Mouse (Mus musculus): ENCODE results near the gene Ptcd2. TPM values are rescaled to one million over a fixed set of nuclear protein-coding genes. Genes with fewer than 3 reads are reported as not detected.

Ptcd2 gene
- polyA plus RNA-seq, 1 experiment from 2014 or later: 59.4 TPM

GRCm38 (mm10) chr13:99279351-99279750 lies 65.2 kb downstream of the Ptcd2 start:
- no peaks in the 10 kb centered on the region for H3K9me3 ChIP-seq (ENCODE audit: control insufficient read depth, low read length)
- H3K4me2 ChIP-seq (ENCODE audit: low read length): no peak overlapping the region
- no peak overlapping the region for H3K27ac ChIP-seq (ENCODE audit: low read depth, low read length)
- no peaks in the 10 kb centered on the region for H3K36me3 ChIP-seq (ENCODE audit: control insufficient read depth, insufficient read depth, low read length)
- 73% methylated on average over 10 of the region's 10 CpGs for WGBS
- H3K4me3 ChIP-seq (ENCODE audit: low read length): no peak overlapping the region
- H3K27me3 ChIP-seq (replicated peaks; ENCODE audit: control insufficient read depth, insufficient read depth, low read length): no peaks in the 10 kb centered on the region
- no peak overlapping the region for H3K9ac ChIP-seq (ENCODE audit: low read depth, low read length)
- ATAC-seq: no peak
- H3K4me1 ChIP-seq (ENCODE audit: control insufficient read depth, insufficient read depth, low read depth, low read length): peaks cover 13% of the 10 kb centered on the region

- Histone ChIP-seq H3K4me1 (ENCODE audit: control insufficient read depth, insufficient read depth, low read depth, low read length) (0 out of 2 replicates have a peak, but pooled peaks cover 5% of the 10 kb centered on the region), H3K36me3 (ENCODE audit: control insufficient read depth, insufficient read depth, low read length) (no peaks in the 10 kb centered on the region), H3K27ac (ENCODE audit: low read depth, low read length) (no peak overlapping the region), H3K4me3 (ENCODE audit: low read length) (no peak overlapping the region), H3K9ac (ENCODE audit: low read depth, low read length) (no peak overlapping the region), H3K4me2 (ENCODE audit: low read length) (no peak overlapping the region), H3K9me3 (ENCODE audit: control insufficient read depth, low read length) (no peaks in the 10 kb centered on the region), H3K27me3 (replicated peaks; ENCODE audit: control insufficient read depth, insufficient read depth, low read length) (no peaks in the 10 kb centered on the region)
- 89% methylated on average over 6 of the region's 6 CpGs for WGBS
- ATAC-seq: no peak
Measured at GRCm38 (mm10) chr13:99278511-99278910, 66.0 kb downstream of the Ptcd2 start.

- ATAC-seq: no peak
- H3K27ac ChIP-seq (ENCODE audit: low read depth, low read length): no peak overlapping the region
- WGBS: 97% methylated on average over 3 of the region's 3 CpGs
Measured at GRCm38 (mm10) chr13:99277521-99277920, 67.0 kb downstream of the Ptcd2 start.

GRCm38 (mm10) chr13:99272046-99272445 lies 72.5 kb downstream of the Ptcd2 start:
- no peak overlapping the region for H3K4me3 ChIP-seq (ENCODE audit: low read length)
- no peak for ATAC-seq
- H3K36me3 ChIP-seq (ENCODE audit: control insufficient read depth, insufficient read depth, low read length): no peaks in the 10 kb centered on the region
- H3K4me1 ChIP-seq (ENCODE audit: control insufficient read depth, insufficient read depth, low read depth, low read length): no peaks in the 10 kb centered on the region
- no peaks in the 10 kb centered on the region; the same call in 1 of the 2 replicates for H3K9me3 ChIP-seq (ENCODE audit: control insufficient read depth, low read length)
- H3K9ac ChIP-seq (ENCODE audit: low read depth, low read length): no peak overlapping the region
- H3K27me3 ChIP-seq (replicated peaks; ENCODE audit: control insufficient read depth, insufficient read depth, low read length): no peaks in the 10 kb centered on the region
- WGBS: 97% methylated on average over 3 of the region's 3 CpGs
- no peak overlapping the region for H3K4me2 ChIP-seq (ENCODE audit: low read length)
- H3K27ac ChIP-seq (ENCODE audit: low read depth, low read length): no peak overlapping the region

More at GRCm38 (mm10) chr13:99277521-99277920, 67.0 kb downstream of the Ptcd2 start:
- Histone ChIP-seq H3K9me3 (ENCODE audit: control insufficient read depth, low read length) (no peaks in the 10 kb centered on the region), H3K27me3 (replicated peaks; ENCODE audit: control insufficient read depth, insufficient read depth, low read length) (no peaks in the 10 kb centered on the region), H3K36me3 (ENCODE audit: control insufficient read depth, insufficient read depth, low read length) (no peaks in the 10 kb centered on the region), H3K9ac (ENCODE audit: low read depth, low read length) (no peak overlapping the region), H3K4me2 (ENCODE audit: low read length) (no peak overlapping the region), H3K4me3 (ENCODE audit: low read length) (no peak overlapping the region), H3K4me1 (ENCODE audit: control insufficient read depth, insufficient read depth, low read depth, low read length) (no peaks in the 10 kb centered on the region)

Other genes starting within 250 kb of the Ptcd2 start
- 1.0 TPM in 2 replicates for gene Zfp366, start 159.9 kb downstream of the Ptcd2 start, polyA plus RNA-seq (2015; fragmentation: Nextera tagmentation; extraction: Ambion mirVana)
- gene Mrps27, start 81 bp upstream of the Ptcd2 start, polyA plus RNA-seq (2015; fragmentation: Nextera tagmentation; extraction: Ambion mirVana): 46.8 and 47.6 TPM in 2 replicates
- 1,907 and 2,195 TPM in 2 replicates for gene Map1b, start 171.8 kb upstream of the Ptcd2 start, polyA plus RNA-seq (2015; fragmentation: Nextera tagmentation; extraction: Ambion mirVana)

All from hindbrain, embryonic 16.5 days (tissue).